Mouse (Mus musculus) right cerebral cortex, postnatal 4 days (tissue): ENCODE data around the gene Rapgef6.
A peak's percentile ranks its signal among the peaks of the same experiment; 100 is the strongest.
"Not testable (repeated sequence)": the region's sequence is repeated elsewhere in the genome, so short reads cannot be mapped to it uniquely, and the experiment has no call there.

Experiments used
- DNase-seq: peaks from one replicate; pipeline ENCODE4 v3.0.0-alpha.2; 2022

Gene Rapgef6

DNA sequence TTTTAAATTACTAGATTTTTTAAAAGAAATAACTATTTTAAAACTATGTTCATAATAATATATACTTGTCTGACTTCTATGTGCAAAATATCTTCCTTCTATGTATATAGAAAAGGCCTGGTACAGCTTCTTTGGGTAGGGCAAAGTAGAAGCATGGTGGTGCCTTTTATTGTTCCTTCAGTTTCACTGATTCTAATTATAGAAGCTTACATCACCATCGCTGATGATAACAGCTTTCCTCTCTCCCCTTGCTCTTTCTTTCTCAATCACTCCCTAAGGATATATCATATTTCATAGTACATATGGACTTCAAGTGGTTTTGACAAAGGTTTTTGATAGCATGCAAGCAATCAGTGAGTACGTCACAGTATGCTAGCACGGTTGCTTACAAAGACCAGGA is 69.9 kb downstream of the Rapgef6 start:
- no peak for DNase-seq

DNA sequence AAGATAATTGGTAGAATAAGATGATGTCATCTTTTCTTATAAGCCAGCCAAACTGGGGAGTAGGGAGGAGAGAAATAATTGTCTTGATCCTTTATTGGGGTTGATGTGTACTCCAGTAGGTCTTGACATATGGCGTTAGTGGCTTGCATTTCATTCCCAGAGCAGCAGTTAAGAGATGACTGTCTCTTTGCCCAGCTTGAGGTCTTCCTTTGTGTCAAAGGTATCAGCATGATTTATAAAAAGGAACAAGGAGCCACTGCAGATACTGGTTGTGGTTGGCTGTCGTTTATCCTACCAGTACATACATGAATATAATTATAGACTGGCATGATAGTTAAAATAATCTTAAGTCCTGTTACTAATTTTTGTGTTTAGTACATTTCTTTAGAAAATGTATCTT is 71.4 kb downstream of the Rapgef6 start:
- no peak for DNase-seq

DNA sequence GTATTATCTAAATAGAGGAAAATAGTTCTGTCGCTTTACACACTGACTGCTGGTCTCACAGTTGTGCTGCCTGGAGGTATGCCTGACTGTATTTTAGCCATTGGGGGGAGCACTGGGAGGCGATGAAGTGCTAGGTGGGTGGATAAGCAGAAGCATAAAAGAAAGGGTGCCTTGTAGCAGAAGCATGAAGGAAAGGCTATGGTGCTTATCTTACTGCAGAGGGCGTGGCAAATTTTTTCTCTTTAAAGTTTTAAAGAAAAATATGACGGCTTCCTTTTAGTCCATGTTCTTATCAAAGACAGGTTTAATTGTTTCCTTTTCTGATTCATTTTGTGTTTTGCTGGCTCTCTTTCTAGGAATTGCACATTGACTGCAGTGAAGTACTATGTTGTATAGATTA is 72.4 kb downstream of the Rapgef6 start:
- no peak for DNase-seq

DNA sequence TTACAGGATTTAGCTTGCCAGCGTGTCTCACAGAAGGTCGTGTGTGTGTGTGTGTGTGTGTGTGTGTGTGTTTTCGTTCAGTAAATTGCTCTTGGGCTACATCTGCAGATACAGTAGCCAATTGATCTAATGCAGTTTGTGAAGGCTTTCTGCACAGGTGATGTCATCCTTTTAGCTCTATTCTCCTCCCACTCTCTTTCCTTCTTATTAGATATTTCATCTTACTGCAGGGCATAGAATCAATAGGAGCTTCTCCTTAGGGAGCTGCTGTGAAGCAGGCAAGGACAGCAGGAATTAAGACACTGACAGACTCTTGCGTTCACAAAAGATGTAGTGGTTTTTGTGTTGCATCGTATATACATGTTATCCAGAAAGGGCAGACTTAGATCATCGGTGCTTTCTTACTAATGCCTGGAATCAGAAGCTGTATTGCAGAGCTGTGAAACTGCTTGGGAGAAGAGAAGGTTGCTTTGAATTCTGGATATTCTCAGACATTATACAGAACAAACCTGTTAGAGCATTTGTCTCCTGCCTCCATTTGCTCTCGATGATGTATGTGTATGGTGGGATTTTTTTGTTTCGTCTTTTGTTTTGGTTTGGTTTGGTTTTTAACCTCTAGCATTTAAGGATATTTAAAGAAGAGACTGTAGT is 73.4 kb downstream of the Rapgef6 start:
- no peak for DNase-seq

DNA sequence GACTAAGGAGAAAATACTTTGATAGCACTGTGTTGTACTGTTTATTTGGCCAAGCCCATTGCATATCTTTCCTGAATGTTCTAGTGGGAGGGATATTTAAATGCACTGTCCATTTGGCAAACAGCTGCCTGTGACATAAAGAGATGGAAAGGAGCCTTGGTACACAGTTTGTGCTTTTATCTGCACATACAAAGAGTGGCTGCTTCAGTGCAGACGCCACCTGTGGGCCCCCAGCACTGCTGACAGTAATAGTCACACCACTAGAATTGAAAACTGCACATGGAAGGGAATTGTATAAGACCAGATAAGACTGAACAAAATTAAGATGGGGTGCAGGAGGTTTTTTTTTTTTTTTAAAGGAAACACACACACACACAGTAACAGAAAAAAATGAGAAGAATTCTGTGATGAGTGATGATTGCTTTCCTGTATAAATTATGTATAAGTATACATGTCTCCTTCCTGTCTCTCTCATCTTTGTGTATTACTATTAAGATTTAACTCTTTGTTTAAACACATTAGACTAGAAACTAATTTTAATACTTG is 75.3 kb downstream of the Rapgef6 start:
- DNase-seq, result peak; percentile 4

DNA sequence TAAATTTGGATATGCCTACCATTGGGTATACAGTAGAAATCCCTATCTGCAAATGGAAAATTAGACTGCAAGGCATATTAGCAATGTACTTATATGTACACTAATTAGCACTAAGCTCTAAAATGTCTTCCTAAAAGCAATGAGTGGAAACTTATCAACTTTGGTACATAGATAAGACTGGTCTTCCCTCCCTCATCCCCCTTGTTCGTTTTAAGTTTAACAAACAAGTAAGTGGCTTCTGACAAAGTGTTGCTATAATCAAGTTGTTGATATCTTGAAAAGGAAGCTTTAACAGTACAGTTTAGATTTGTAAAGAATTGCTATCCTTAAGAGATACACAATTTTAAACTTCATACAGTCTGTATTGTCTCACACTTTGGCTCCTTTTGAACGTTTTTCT is 78.5 kb downstream of the Rapgef6 start:
- DNase-seq, result no peak

DNA sequence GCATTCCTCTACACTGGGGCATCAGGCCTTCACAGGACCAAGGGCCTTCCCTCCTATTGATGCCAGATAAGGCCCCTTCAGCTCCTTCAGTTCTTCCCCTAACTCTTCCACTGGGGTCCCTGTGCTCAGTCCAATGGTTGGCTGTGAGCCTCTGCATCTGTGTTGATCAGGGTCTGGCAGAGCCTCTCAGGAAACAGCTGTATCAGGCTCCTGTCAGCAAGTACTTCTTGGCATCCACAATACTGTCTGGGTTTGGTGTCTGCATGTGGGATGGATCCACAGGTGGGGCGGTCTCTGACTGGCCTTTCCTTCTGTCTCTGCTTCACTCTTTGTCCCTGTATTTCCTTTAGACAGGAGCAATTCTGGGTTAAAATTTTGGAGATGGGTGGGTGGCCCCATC is 80.1 kb downstream of the Rapgef6 start:
- not testable (repeated sequence) for DNase-seq

DNA sequence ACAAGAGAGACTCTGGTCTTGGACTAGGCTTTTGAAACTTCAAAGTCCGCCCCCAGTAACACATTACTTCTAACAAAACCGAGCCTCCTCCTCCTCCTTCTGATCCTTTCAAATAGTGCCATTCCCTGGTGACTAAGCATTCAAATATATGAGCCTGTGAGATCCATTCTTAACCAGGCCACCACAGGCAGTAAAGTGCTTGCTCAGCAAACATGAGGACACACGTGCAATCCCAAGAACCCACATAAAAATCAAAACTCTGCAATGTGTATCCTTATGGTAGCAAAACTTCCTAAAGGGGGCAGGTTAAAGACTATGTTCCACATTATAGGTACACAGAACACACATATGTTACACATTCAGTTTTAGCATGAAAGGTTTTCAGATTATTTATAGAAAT is 81.8 kb downstream of the Rapgef6 start:
- no peak for DNase-seq

DNA sequence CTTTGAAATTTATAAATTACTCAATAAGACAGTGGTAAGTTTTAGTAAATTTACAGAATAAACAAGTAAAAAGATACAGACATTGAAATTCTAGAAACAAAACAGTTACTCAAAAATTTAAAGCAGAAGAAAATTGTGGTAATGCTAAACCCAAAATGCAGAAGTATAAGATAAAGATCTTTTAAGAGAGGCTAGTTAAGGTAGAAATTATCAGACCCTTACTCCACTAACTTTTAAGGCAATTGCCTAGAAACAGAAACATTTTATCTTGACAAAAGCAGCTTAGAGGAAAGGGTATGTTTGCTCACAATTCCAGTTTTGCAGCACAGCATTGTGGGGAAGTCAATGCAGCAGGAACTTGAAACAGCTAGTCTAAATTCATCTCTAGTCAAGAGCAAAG is 91.0 kb downstream of the Rapgef6 start:
- DNase-seq, result no peak

DNA sequence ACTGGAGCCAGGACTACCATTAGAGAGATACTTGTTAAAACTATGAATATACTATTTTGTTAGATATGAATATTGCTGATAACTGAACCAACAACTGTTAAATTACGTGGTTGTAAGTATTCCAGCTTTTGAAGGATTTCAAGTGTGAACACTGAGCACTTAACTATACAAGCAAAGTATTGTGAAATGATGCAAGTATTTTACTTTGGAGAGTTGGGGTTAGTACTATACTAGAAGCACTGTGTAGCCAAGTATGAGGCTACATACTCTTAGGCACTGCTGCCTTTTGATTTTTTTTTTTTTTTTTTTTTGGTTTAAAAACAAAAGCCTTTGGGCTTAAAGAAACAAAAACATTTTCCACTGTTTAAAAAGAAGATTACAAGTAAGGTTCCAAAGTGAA is 91.9 kb downstream of the Rapgef6 start:
- DNase-seq, result no peak

DNA sequence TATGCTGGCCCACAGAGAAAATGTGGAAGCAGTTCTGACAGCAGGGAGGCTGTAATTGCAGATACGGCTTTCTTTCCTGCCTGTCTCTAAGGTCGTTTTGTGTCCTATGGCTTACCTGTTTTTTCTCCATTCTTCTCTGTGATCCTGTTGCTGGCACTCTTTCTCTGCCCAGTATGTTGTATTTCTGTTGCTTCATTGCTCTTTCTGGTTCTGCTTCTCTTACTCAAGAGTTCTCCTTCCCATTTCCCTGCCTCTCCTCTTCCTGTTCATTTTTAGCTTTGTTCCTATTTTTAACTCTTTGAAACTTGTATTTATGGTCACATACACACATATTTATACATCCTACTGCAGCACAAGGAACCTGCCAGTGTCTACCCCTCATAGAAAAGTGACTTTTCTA is 96.2 kb downstream of the Rapgef6 start:
- no peak for DNase-seq

DNA sequence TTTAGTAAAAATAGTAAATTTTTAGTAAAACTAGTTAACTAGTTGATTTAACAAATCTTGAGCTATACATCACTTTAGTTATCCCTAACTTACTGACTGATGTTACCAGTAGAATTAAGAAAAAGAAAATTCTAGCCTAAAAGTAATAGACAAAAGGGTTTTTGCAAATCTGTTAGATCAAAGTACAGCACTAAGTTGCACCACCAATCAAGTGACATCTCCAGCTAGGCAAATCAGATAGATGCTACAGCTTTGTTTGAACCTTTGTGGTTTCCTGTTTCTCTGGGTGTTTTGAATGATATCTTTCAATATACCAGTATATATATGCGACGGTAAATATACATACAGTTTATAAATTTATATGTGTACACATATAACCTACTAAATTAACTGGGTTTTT is 99.1 kb downstream of the Rapgef6 start:
- DNase-seq, result no peak

DNA sequence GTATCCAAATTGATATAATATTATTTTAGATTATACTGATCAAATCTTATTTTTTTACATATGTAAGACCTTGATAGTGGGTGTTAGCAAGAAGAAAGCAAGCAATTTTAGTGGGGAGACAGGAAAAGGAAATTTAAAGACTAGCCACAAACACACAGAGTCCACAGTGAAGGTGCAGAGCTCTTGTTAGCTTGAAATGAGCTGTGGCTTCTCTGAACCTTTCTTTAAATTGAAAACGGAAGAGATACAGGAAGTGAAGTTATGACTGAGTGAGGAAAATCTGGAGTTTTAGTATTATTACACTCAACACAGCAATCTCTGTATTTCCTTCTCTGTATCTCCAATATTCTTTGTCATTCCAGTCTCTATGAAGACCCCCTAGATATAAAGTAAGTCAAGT is 104.3 kb downstream of the Rapgef6 start:
- no peak for DNase-seq

DNA sequence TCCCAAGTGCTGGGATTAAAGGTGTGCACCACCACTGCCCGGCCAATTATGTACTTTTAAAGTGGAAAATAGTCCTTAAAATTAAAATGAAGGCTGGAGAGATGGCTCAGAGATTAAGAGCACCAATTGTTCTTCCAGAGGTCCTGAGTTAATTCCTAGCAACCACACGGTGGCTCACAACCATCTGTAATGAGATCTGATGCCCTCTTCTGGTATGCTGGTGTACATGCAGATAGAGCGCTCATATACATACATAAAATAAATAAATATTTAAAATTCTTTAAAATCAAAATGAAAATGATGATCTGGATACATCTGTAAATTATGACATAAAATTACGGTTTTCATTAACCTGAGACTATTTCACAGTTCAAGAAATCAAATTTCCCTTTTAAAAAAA is 123.8 kb downstream of the Rapgef6 start:
- DNase-seq, result no peak

DNA sequence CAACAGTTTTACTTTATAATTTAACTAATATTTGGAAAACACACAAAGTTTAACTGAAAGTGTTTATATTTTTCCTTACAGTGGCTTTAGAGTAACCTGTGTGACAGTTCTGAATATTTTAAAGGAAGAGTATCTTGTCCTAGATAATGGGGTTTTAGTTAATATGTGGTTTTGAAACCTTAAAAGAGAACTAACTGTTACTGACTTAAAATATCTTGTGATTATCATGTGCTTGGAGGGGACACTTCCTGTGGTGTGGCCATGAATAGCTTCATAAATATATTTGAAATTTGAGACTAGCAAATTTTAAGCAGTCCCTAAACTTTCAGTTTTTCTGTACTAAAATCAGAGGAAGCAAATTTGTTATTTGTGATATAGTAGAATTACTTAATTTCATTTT is 125.9 kb downstream of the Rapgef6 start:
- no peak for DNase-seq

DNA sequence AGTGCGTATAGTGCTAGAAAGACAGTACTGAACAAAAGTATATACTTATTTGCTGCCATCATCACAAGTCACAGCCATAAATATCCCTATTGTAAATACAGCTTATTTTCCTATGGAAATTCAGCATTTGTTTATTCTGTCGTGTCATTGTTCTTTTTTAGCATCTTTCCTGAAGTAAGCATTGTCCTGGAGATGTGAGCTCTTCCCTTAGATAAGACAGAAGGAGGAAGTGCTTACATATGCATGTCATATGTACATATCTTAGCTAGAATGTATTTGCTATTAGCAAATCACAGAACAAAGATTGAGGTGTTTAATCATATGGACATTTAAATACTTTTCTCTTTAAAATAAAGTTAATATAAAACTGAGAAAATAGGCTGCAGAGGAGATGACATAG is 132.8 kb downstream of the Rapgef6 start:
- DNase-seq, result no peak

DNA sequence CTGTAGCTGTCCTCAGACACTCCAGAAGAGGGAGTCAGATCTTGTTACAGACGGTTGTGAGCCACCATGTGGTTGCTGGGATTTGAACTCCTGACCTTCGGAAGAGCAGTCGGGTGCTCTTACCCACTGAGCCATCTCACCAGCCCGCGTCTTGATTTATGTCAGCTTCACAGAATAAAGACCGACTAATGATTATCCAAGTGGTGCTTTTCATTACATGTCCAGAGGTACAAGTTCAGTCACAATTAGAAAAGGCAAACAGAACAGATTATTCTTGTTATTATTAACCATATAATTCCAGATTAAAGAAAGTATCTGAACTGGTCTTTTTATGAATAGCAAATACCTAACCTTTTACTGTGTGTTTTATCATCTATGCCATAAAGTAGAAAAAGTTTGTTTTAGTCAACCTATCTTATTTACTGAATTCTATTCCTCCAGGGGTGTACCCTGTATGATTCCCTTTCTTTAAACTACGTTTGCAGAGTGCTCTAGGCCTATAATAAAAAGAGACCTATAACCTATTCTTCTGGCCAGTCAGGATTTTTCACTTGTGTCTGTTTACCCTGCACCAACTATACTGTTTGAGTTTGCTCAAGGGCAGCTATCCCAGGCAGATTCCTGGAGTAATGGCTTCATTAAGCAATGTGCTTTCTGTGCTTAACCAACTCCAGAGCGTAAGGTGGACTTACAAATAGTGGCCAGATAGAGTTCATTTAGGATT is 151.1 kb downstream of the Rapgef6 start:
- no peak for DNase-seq

DNA sequence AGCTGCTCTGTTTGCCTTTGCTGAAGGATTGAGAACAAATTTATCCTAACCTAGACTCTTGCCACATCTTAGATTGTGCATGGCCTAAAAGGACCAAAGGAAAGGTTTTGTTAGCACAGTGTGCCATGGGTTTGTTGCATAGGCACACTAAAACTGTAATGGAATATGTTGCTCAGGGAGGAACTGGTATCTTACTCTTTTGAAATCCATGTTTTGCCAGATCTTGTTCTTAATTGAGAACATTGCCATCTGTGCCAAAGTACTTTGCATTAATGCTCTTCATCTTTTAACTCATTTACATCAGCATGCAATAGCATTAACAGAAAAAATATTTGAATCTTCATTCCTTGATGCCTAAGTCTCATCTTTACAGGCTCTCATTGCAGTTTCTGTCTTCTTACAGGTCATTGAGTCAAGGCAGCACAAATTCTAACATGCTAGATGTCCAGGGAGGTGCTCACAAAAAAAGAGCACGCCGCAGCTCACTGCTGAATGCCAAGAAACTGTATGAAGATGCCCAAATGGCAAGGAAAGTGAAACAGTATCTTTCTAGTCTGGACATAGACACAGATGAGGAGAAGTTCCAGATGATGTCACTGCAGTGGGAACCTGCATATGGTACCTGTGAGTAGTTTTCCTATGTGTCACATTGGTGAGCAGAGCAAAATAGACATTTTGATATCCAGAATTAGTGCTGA is 153.3 kb downstream of the Rapgef6 start:
- DNase-seq, result no peak

DNA sequence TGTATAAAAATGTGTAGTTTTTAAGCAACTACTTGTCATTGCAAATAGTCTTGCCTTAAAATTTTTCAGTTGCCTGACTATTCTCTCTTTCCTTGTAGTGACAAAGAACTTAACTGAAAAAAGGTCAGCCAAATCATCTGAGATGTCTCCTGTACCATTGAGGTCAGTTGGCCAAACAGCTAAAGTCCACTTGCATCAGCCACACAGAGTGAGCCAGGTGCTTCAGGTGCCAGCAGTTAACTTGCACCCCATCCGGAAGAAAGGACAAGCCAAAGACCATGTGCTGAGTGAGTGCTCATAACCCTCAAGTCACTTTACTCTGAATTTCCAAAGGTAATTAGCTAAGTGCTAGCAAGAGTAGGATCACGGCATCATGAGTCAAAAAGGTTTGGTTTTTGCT is 156.5 kb downstream of the Rapgef6 start:
- DNase-seq, result no peak

DNA sequence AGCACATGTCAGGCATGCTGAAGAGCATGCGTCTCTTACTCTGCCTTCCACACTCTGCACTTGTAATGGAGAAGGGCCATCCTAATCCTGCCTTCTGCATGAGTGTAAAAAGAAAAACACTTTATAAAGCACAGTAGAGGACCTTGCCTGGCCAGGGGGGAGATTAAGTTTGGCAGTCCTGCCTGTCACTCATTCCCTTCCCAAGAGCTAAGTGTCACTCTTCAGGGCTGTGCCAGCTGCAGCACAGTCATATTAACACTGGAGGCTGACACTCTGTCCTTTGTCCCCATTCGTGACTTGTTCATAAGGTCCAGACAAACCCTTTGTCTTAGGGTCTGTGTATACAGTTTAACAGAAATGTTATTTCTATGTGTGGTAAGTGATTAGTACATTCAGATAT is 162.2 kb downstream of the Rapgef6 start:
- DNase-seq, result no peak

DNA sequence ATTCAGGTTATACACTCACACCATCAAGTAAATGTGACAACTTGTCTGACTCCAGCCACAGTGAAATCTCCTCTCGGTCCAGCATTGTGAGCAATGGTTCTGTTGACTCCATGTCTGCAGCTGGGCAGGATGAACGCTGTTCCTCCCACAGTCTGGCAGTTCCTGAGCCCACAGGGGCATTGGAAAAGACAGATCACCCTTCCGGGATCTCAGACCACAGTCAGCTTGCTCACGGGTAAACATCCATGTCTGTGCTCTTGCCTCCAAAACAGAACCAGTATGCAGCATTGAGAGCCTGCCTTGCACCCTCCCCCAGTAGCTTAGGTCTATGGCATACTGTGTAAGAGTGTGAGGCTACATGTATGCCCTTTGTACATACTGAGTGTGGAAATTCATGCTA is 167.5 kb downstream of the Rapgef6 start:
- DNase-seq, result no peak

DNA sequence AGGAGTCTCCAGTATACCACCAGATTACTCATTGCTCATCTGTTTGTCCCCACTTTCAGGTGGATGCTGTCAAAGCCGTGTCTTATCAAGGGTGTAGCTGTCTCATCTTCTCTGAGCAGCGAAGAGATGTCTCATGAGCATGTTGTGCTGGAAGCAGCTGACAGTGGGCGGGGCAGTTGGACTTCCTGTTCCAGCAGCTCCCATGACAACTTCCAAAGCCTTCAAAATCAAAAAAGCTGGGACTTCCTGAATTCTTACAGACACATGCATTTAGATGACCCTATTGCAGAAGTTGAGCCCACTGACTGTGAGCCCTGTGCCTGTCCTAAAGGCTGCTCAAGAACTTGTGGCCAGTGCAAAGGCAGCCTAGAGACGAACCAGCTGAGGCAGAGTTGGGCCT is 168.5 kb downstream of the Rapgef6 start:
- DNase-seq, result no peak

DNA sequence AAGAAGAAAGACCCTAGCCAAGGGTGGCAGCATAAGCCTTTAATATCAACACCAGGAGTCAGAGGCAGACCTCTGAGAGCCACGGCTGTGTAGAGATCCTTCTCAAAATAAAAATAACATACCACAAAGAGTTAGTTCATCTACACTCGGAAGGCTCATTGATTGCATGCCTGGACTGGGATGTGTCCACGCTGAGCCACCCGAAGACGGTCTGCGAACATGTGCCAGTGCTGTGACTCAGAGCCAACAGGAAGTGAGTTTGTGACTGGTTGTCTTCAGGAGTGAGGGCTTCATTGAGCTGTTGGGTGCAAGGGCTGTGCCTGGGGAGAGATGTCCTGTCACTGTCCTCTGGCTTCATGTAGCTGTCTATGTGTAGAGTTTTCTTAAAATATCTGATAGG is 171.0 kb downstream of the Rapgef6 start:
- no peak for DNase-seq

DNA sequence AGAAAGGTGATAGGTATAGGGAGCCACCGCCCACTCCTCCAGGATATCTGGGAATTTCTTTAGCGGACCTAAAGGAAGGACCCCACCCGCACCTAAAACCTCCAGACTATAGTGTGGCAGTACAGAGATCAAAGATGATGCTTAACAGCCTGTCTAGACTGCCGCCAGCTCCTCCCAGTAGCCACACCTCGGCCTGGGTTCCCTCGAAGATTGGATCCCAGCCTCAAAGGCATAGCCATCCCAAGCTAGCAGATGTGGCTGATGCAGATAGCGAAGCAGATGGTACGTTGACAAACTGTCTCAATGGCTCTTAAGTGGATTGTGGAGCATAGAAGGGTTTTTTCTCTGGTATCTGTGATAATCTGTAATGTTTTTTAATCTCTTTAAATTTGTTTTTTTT is 171.6 kb downstream of the Rapgef6 start:
- no peak for DNase-seq
